Mouse (Mus musculus) liver, embryonic 14.5 days (tissue): Measurements from ENCODE around the gene Mad2l1bp. TPM values are rescaled to one million over a fixed set of nuclear protein-coding genes. Genes with fewer than 3 reads are reported as not detected.
A peak's percentile ranks its signal among the peaks of the same experiment; 100 is the strongest.

Source experiments
- ATAC-seq: fragments of 200-750 bp; cut with Nextera tagmentation; 2 replicates; pipeline ENCODE4 v1.8.0; 2017; ENCODE audit warnings: moderate number of reproducible peaks, mild to moderate bottlenecking, moderate library complexity; ENCODE audit not compliant: insufficient read depth
- DNase-seq, 3 experiments: peaks; one replicate each; pipeline ENCODE4 v3.0.0-alpha.2; 2012 to 2013; ENCODE audit warnings: low read depth in 3 of 3, low spot score in 3 of 3
- H3K27ac ChIP-seq: fragments of 300-500 bp; sonication (generic); 2 replicates; pipeline ENCODE4 v1.5.1; 2014; ENCODE audit warnings: moderate library complexity, mild to moderate bottlenecking, control low read depth, inconsistent platforms
- H3K27me3 ChIP-seq: fragments of 300-500 bp; sonication (generic); 2 replicates; pipeline ENCODE4 v1.6.1; 2014; ENCODE audit warnings: mild to moderate bottlenecking, low read length, moderate library complexity; ENCODE audit not compliant: control insufficient read depth, insufficient read depth
- H3K36me3 ChIP-seq: fragments of 300-500 bp; sonication (generic); replicated peaks from 2 replicates; pipeline ENCODE4 v1.6.1; 2014; ENCODE audit warnings: low read depth; ENCODE audit not compliant: control insufficient read depth, insufficient read depth
- H3K4me1 ChIP-seq, 2 experiments: fragments of 200-500 bp in 1 of 2; fragments of 300-500 bp in 1 of 2; sonication (generic) in 1 of 2; replicated peaks; 2 replicates each; pipeline ENCODE4 v1.6.1; 2012 to 2014; ENCODE audit warnings: antibody characterized with exemption in 1 of 2, inconsistent platforms in 1 of 2, low read length in 1 of 2; ENCODE audit not compliant: control insufficient read depth in 2 of 2, insufficient read depth in 2 of 2
- H3K4me2 ChIP-seq: fragments of 300-500 bp; sonication (generic); 2 replicates; pipeline ENCODE4 v1.6.1; 2014; ENCODE audit warnings: low read depth, mild to moderate bottlenecking, control low read depth, moderate library complexity
- H3K4me3 ChIP-seq, 2 experiments: fragments of 200-500 bp in 1 of 2; fragments of 300-500 bp in 1 of 2; sonication (generic) in 1 of 2; 2 replicates each; pipeline ENCODE4 v1.5.1; 2012 to 2014; ENCODE audit warnings: low read depth in 2 of 2, low read length in 2 of 2, mild to moderate bottlenecking in 2 of 2, control low read depth in 1 of 2, inconsistent platforms in 1 of 2, moderate library complexity in 1 of 2; ENCODE audit not compliant: insufficient read depth in 1 of 2
- H3K9ac ChIP-seq: fragments of 300-500 bp; sonication (generic); replicated peaks from 2 replicates; pipeline ENCODE4 v1.6.1; 2014; ENCODE audit warnings: mild to moderate bottlenecking, control low read depth, moderate library complexity
- H3K9me3 ChIP-seq: fragments of 300-500 bp; sonication (generic); 2 replicates; pipeline ENCODE4 v1.6.1; 2016; ENCODE audit warnings: low read length, mixed read lengths; ENCODE audit not compliant: control insufficient read depth
- CTCF ChIP-seq: IDR thresholded peaks from 2 replicates; pipeline ENCODE4 v1.5.1; 2016; ENCODE audit warnings: antibody characterized with exemption, low read depth, control low read depth
- EP300 ChIP-seq: IDR thresholded peaks from 2 replicates; pipeline ENCODE4 v1.6.1; 2016; ENCODE audit warnings: antibody characterized with exemption, low read depth
- WGBS: fragments of 180-500 bp; shearing (Covaris S2); extraction: QIAGEN DNeasy Blood & Tissue Kit; methylation state at CpG from one replicate; pipeline ENCODE4 v1.1.7; 2014; ENCODE audit not compliant: insufficient replicate concordance; 5-methylcytosine and 5-hydroxymethylcytosine counted together
- polyA plus RNA-seq, 2 experiments: library from polyadenylated mRNA; depleted of rRNA in 1 of 2; stranded (reverse) in 1 of 2; unstranded in 1 of 2; fragments of >200 nt; fragmentation: Nextera tagmentation in 1 of 2; extraction: Ambion mirVana in 1 of 2; gene quantifications; 2 replicates each; pipeline versions ENCODE4 v1.2.1 to v1.2.3; 2012 to 2014

The Mad2l1bp gene
- polyA plus RNA-seq, 2 experiments: 25.6 to 37.2 TPM

DNA sequence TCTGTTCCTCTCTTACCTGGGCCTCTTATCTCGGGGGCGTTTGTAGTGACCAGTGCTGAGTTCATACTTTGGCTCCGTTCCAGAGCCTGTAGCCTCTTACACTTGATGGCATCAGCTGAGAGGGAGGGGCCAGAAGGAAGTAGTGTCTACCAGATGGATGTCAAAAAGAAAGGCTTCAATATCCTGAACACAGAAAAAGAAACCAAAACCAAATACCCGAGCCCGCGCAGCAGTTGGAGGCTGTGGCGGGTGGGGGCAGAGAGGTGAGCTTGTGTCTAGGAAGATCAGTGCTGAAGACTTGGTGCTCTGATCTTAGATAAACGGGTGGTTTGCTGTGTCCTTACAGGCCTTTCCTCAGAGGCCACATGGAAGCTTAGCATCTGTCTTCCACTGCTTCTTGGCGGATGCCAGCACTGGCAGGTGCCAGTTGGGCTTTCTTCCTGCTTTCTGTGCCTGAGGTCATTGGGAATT lies 9.6 kb upstream of the Mad2l1bp start:
- ATAC-seq (no peak), DNase-seq (no peak)
- TF ChIP-seq EP300: no peak
- Histone ChIP-seq H3K4me3 (peak overlapping the region; percentile 7 to 92; a peak in 3 of 4 replicates), H3K9ac (peak overlapping the region; percentile 46), H3K9me3 (no peaks in the 10 kb centered on the region), H3K27ac (peak overlapping the region; percentile 59; the same call in 1 of the 2 replicates), H3K36me3 (peaks cover 62% of the 10 kb centered on the region), H3K27me3 (no peaks in the 10 kb centered on the region), H3K4me2 (peak overlapping the region; percentile 65), H3K4me1 (peaks cover 28 to 32% of the 10 kb centered on the region in 2 experiments)
- WGBS: 22% methylated on average over 9 of the region's 9 CpGs

DNA sequence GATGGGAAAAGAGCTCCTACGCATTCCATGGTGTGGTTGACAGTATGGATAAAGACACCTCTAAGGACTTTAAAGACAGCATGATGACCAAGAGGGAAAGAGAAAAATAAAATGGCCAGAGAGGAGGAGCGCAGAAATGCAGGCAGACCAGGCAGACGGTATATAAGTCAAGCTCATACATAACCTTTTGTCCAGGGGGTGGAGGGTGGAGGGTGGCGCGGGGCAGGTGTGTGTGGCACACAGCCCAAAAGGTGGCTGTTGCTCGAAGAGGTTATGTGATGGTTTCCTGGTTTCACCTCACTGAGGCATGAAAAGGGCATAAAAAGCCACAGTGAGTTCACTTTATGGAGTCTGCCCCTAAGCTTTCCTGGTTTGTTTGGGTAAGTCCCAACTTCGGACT lies 9.2 kb upstream of the Mad2l1bp start:
- H3K4me3 ChIP-seq: peak overlapping the region; percentile 7 to 92; a peak in 3 of 4 replicates
- TF ChIP-seq CTCF (no peak), EP300 (no peak)
- H3K27ac ChIP-seq: peak overlapping the region; percentile 59; the same call in 1 of the 2 replicates
- WGBS: 71% methylated on average over 7 of the region's 7 CpGs
- H3K9ac ChIP-seq: peak overlapping the region; percentile 46
- peaks cover 58% of the 10 kb centered on the region for H3K36me3 ChIP-seq
- H3K4me2 ChIP-seq: peak overlapping the region; percentile 65
- no peaks in the 10 kb centered on the region for H3K27me3 ChIP-seq
- no peaks in the 10 kb centered on the region for H3K9me3 ChIP-seq
- peaks cover 30 to 35% of the 10 kb centered on the region in 2 experiments for H3K4me1 ChIP-seq
- DNase-seq (no peak), ATAC-seq (no peak)

DNA sequence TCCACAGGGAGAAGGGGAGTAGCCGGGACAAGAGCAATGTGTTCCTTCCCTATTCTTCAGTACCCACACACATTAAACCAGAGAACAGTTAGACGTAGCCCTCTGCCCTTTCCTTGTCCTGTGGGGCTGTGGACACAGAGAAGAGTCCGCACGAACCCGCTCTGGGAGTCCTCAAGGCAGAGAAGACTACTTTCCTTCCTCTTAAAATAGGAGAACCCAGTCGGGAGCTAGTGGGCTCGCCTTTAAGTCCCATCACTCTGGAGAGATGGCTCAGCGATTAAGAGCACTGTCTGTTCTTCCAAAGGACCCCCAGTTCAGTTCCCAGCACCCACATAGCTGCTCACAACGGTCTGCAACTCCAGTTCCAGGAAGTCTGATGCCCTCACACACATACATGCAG lies 8.4 kb upstream of the Mad2l1bp start:
- H3K9me3 ChIP-seq: no peaks in the 10 kb centered on the region
- 47% methylated on average over 9 of the region's 9 CpGs for WGBS
- DNase-seq (no peak), ATAC-seq (no peak)
- peak overlapping the region; percentile 59 for H3K27ac ChIP-seq
- H3K9ac ChIP-seq: peak overlapping the region; percentile 95
- H3K4me3 ChIP-seq: peak overlapping the region; percentile 83 to 92
- peaks cover 39 to 43% of the 10 kb centered on the region in 2 experiments for H3K4me1 ChIP-seq
- TF ChIP-seq EP300 (no peak), CTCF (no peak)
- no peaks in the 10 kb centered on the region for H3K27me3 ChIP-seq
- H3K4me2 ChIP-seq: peak overlapping the region; percentile 65
- H3K36me3 ChIP-seq: peaks cover 50% of the 10 kb centered on the region

DNA sequence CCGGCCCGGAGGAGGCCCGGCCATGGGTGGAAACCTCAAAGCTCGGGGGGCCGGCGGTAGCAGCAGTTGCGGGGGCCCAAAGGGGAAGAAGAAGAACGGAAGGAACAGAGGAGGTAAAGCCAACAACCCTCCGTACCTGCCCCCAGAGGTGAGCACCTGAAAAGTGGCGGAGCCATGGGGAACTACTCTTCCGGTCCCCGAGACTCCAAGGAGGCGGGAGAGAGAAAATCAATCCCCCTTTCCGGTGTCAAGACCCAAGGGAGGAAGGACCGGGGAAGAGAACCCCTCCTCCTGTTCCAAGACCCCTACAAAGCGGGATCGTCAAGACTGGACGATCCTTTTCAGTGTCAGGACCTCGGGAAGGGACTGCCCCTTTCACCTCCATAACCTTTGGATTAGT lies 7.8 kb upstream of the Mad2l1bp start:
- peak overlapping the region; percentile 95 for H3K9ac ChIP-seq
- H3K27me3 ChIP-seq: no peaks in the 10 kb centered on the region
- peaks cover 42 to 48% of the 10 kb centered on the region in 2 experiments for H3K4me1 ChIP-seq
- peak overlapping the region; percentile 83 to 92 for H3K4me3 ChIP-seq
- H3K36me3 ChIP-seq: peaks cover 44% of the 10 kb centered on the region
- H3K27ac ChIP-seq: peak overlapping the region; percentile 62
- H3K9me3 ChIP-seq: no peaks in the 10 kb centered on the region
- WGBS: 0% methylated on average over 19 of the region's 19 CpGs
- no peak for TF ChIP-seq EP300
- no peak for TF ChIP-seq CTCF
- ATAC-seq (no peak), DNase-seq (no peak)
- peak overlapping the region; percentile 65 for H3K4me2 ChIP-seq

DNA sequence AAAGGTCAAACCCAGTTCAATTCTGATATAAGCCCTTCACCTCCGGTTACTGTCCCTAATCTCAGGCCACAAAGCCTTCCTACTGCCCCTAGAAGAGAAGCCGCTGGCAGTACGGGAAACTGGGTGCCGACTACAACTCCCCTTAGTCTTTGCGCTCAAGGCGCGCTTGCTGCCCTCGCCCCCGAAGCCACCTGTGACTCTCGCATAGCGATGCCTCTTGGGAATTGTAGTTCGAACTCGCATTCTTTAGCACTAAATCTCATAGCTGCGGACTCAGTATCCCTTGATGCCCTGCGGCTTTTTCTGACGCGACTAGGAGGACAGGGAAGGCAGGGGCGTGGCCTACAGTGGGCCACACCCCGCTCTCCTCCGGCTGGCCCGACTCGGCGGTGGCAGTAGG lies 7.3 kb upstream of the Mad2l1bp start, which contains the start of gene Gtpbp2:
Gene Gtpbp2, plus strand, starts transcription at position 347 of the 400 bp plus-strand sequence.
- no peak for TF ChIP-seq CTCF
- TF ChIP-seq EP300: no peak
- no peaks in the 10 kb centered on the region for H3K27me3 ChIP-seq
- H3K4me3 ChIP-seq: peak within 1 kb of the TSS; percentile 92 to 98
- ATAC-seq: peak; percentile 81
- DNase-seq: peak; percentile 98 to 99 (median 99)
- no peaks in the 10 kb centered on the region for H3K9me3 ChIP-seq
- H3K9ac ChIP-seq: peak within 1 kb of the TSS; percentile 95
- H3K36me3 ChIP-seq: peaks cover 39% of the 10 kb centered on the region
- H3K27ac ChIP-seq: peak within 1 kb of the TSS; percentile 99
- 0% methylated on average over 23 of the region's 23 CpGs for WGBS
- H3K4me2 ChIP-seq: peak within 1 kb of the TSS; percentile 73
- peaks cover 47 to 53% of the 10 kb centered on the region in 2 experiments for H3K4me1 ChIP-seq
